Comparison of ENCODE assay signal across 23 mouse cellular contexts in genomic region chr7:82115646-82116045, GRCm38 (mm10). TPM values are rescaled to one million over a fixed set of nuclear protein-coding genes. Genes with fewer than 3 reads are reported as not detected.
DNase-seq lines count a peak whose midpoint lies in the region.
"Had no signal": no experiment of that assay in that cellular context is flagged by ENCODE, and none has a peak within 500 bp of the region (broad histone marks: within the 10 kb centered on the region; RNA-seq: fewer than 3 reads in every experiment).

No protein-coding gene starts in this region.

- DNase-seq in cerebellum, postnatal 10 days, result peak; percentile 36 to 52
- no peak for DNase-seq in cerebellum, postnatal 25 days
- peak; percentile 35 for DNase-seq in left cerebral cortex, postnatal 4 days
- no peak for DNase-seq in left cerebral cortex, postnatal 36 days (ENCODE audit: low spot score in 2 of 2)
- no peak for DNase-seq in embryonic facial prominence, embryonic 10.5 days (ENCODE audit: low spot score)
- DNase-seq in kidney, postnatal 4 days, result no peak
- DNase-seq: adrenal gland, postnatal 10 days; adrenal gland, postnatal 36 days; cerebellum, adult 11 months; cerebellum, adult 2 months; cerebellum, adult 9-11 months; gastrocnemius, adult 2 months; gastrocnemius, postnatal 14 days; heart, adult 2 months; heart, postnatal 14 days; heart, postnatal 4 days had no signal

- H3K27ac ChIP-seq in embryonic facial prominence, embryonic 10.5 days (replicated peaks), result peak overlapping the region; percentile 40; the same call in 1 of the 2 replicates
- H3K27ac ChIP-seq: embryonic facial prominence, embryonic 13.5 days; forebrain, embryonic 12.5 days; gastrocnemius, adult 2 months; heart, adult 2 months; heart, embryonic 10.5 days; heart, embryonic 13.5 days; hindbrain, embryonic 14.5 days; hindbrain, postnatal 0 days had no signal

- no peaks in the 10 kb centered on the region for H3K36me3 ChIP-seq in embryonic facial prominence, embryonic 10.5 days (replicated peaks)
- H3K36me3 ChIP-seq: embryonic facial prominence, embryonic 13.5 days; forebrain, embryonic 12.5 days; heart, embryonic 10.5 days; heart, embryonic 13.5 days had no signal

- intact Hi-C loops in left cerebral cortex, postnatal 4 days (cut with DNase I), result no loop called here
- intact Hi-C loops in left cerebral cortex, postnatal 36 days (cut with DNase I), result no loop called here

- 85% methylated on average over 6 of the region's 6 CpGs for WGBS in embryonic facial prominence, embryonic 10.5 days

- no peaks in the 10 kb centered on the region for H3K9me3 ChIP-seq in embryonic facial prominence, embryonic 10.5 days
- H3K9me3 ChIP-seq: embryonic facial prominence, embryonic 13.5 days; forebrain, embryonic 12.5 days; heart, embryonic 10.5 days; heart, embryonic 13.5 days had no signal

- H3K27me3 ChIP-seq in embryonic facial prominence, embryonic 10.5 days (replicated peaks; ENCODE audit: low read depth, poor library complexity, severe bottlenecking), result peaks cover 6% of the 10 kb centered on the region; the same call in 1 of the 2 replicates

- H3K4me3 ChIP-seq in embryonic facial prominence, embryonic 10.5 days, result no peak overlapping the region
- H3K4me3 ChIP-seq: embryonic facial prominence, embryonic 13.5 days; erythroblast, embryonic 14.5 days; forebrain, embryonic 12.5 days; gastrocnemius, adult 2 months; heart, adult 2 months; heart, embryonic 10.5 days; heart, embryonic 13.5 days had no signal

- peaks cover 17% of the 10 kb centered on the region for H3K4me1 ChIP-seq in embryonic facial prominence, embryonic 10.5 days
- H3K4me1 ChIP-seq: forebrain, embryonic 12.5 days; heart, embryonic 13.5 days had no signal

RNA-seq across cellular contexts. Expression of gene Sh3gl3, which starts 58.0 kb away (rescaled TPM):
- total RNA-seq in left cerebral cortex, postnatal 4 days (2021), result 10 to 100 TPM; 64.2 to 67.2 TPM
- total RNA-seq in left cerebral cortex, postnatal 36 days (2021), result 10 to 100 TPM; 53.3 to 59.8 TPM
- polyA plus RNA-seq in embryonic facial prominence, embryonic 10.5 days (2016; fragmentation: Nextera tagmentation; extraction: Ambion mirVana), result 6.9 and 15.4 TPM in 2 replicates
- polyA plus RNA-seq: erythroblast, embryonic 14.5 days had no signal

Comparison
In these comparisons a context has a peak if more than half of its experiments do, and no peak if none do; other contexts are left out.
1. DNase-seq: peak in cerebellum, postnatal 10 days (2 of 2) and left cerebral cortex, postnatal 4 days (single experiment); none in cerebellum, postnatal 25 days (0 of 2), left cerebral cortex, postnatal 36 days (0 of 2), embryonic facial prominence, embryonic 10.5 days (single experiment) and kidney, postnatal 4 days (0 of 2).